Mouse (Mus musculus) layer of hippocampus, adult 11-12 months (tissue): ENCODE measurements around the gene C2cd3.
"Not testable (repeated sequence)": the region's sequence is repeated elsewhere in the genome, so short reads cannot be mapped to it uniquely, and the experiment has no call there.

Experiments
- DNase-seq: peaks from one replicate; pipeline ENCODE4 v3.0.0; 2022; ENCODE audit warnings: low spot score

C2cd3 gene

GRCm38 (mm10) chr7:100470796-100471406 lies 98.9 kb downstream of the C2cd3 start:
- DNase-seq: no peak

GRCm38 (mm10) chr7:100471407-100471797 lies 99.4 kb downstream of the C2cd3 start:
- DNase-seq: no peak

GRCm38 (mm10) chr7:100472777-100473176 lies 100.7 kb downstream of the C2cd3 start, which contains the start of gene Ucp3:
Gene Ucp3, plus strand, starts transcription at chr7:100472990.
- DNase-seq: no peak

- DNase-seq: no peak
Observed at GRCm38 (mm10) chr7:100473846-100474454, 101.9 kb downstream of the C2cd3 start.

GRCm38 (mm10) chr7:100474680-100475079 lies 102.6 kb downstream of the C2cd3 start:
- no peak for DNase-seq

- DNase-seq: no peak
Observed at GRCm38 (mm10) chr7:100479100-100479822, 107.2 kb downstream of the C2cd3 start.

- no peak for DNase-seq
Observed at GRCm38 (mm10) chr7:100479823-100480164, 107.8 kb downstream of the C2cd3 start.

GRCm38 (mm10) chr7:100480175-100480574 lies 108.1 kb downstream of the C2cd3 start:
- no peak for DNase-seq

GRCm38 (mm10) chr7:100482046-100482445 lies 110.0 kb downstream of the C2cd3 start:
- DNase-seq: not testable (repeated sequence)

GRCm38 (mm10) chr7:100484493-100484892 lies 112.5 kb downstream of the C2cd3 start:
- no peak for DNase-seq

- DNase-seq: no peak
Observed at GRCm38 (mm10) chr7:100487301-100487700, 115.3 kb downstream of the C2cd3 start.

- no peak for DNase-seq
Observed at GRCm38 (mm10) chr7:100488474-100489048, 116.5 kb downstream of the C2cd3 start.

GRCm38 (mm10) chr7:100492391-100493116 lies 120.5 kb downstream of the C2cd3 start:
- DNase-seq: no peak

- peak; percentile 80 for DNase-seq
Observed at GRCm38 (mm10) chr7:100493117-100493483, 121.1 kb downstream of the C2cd3 start, which contains the start of gene Ucp2. Gene Ucp2, plus strand, starts transcription at chr7:100493337.

- DNase-seq: peak; percentile 61
Observed at GRCm38 (mm10) chr7:100493484-100494414, 121.7 kb downstream of the C2cd3 start.

- no peak for DNase-seq
Observed at GRCm38 (mm10) chr7:100494415-100494831, 122.4 kb downstream of the C2cd3 start.

GRCm38 (mm10) chr7:100495042-100495441 lies 123.0 kb downstream of the C2cd3 start:
- no peak for DNase-seq

- peak; percentile 80 for DNase-seq
Observed at GRCm38 (mm10) chr7:100495581-100496251, 123.7 kb downstream of the C2cd3 start.

GRCm38 (mm10) chr7:100496371-100496770 lies 124.3 kb downstream of the C2cd3 start:
- no peak for DNase-seq

GRCm38 (mm10) chr7:100496791-100497190 lies 124.8 kb downstream of the C2cd3 start:
- DNase-seq: no peak
